Mouse (Mus musculus) megakaryocyte, adult 5-6 weeks (primary cell): ENCODE results near the gene Sesn1. TPM values are rescaled to one million over a fixed set of nuclear protein-coding genes. Genes with fewer than 3 reads are reported as not detected.
"Not testable (repeated sequence)": the region's sequence is repeated elsewhere in the genome, so short reads cannot be mapped to it uniquely, and the experiment has no call there.

Experiments used
- ATAC-seq: 2 replicates; pipeline ENCODE4 v1.8.0; 2016; ENCODE audit warnings: mild to moderate bottlenecking, inconsistent platforms; ENCODE audit not compliant: poor library complexity, severe bottlenecking
- total RNA-seq, 2 experiments: library from RNA; stranded (forward) in 1 of 2; stranded (reverse) in 1 of 2; fragments of 153-499, 151-499 nt in 1 of 2; fragments of 221-1000, 200-1000 nt in 1 of 2; gene quantifications; 2 replicates each; pipeline versions ENCODE4 v1.2.3 to v1.2.4; 2015 to 2017

Sesn1 gene
- total RNA-seq (2015) (19.4 and 21.5 TPM in 2 replicates), total RNA-seq (2017) (15.1 and 15.7 TPM in 2 replicates)

GRCm38 (mm10) chr10:41809771-41810563 lies at the start of gene Sesn1, which contains the start of gene Cep57l1:
Sesn1 (plus strand) TSS chr10:41809935.
Cep57l1 (minus strand) TSS chr10:41809871.
- peak; percentile 78 for ATAC-seq

GRCm38 (mm10) chr10:41760866-41761265 lies 48.9 kb upstream of the Sesn1 start:
- ATAC-seq: no peak

- ATAC-seq: no peak
Observed at GRCm38 (mm10) chr10:41763741-41764385, 45.9 kb upstream of the Sesn1 start.

GRCm38 (mm10) chr10:41765586-41765985 lies 44.1 kb upstream of the Sesn1 start:
- no peak for ATAC-seq

GRCm38 (mm10) chr10:41766280-41766679 lies 43.5 kb upstream of the Sesn1 start:
- ATAC-seq: no peak

GRCm38 (mm10) chr10:41767254-41767653 lies 42.5 kb upstream of the Sesn1 start:
- ATAC-seq: no peak

GRCm38 (mm10) chr10:41792375-41792774 lies 17.4 kb upstream of the Sesn1 start:
- no peak for ATAC-seq

- ATAC-seq: no peak
Observed at GRCm38 (mm10) chr10:41797253-41797652, 12.5 kb upstream of the Sesn1 start.

- ATAC-seq: no peak
Observed at GRCm38 (mm10) chr10:41803467-41803866, 6.3 kb upstream of the Sesn1 start.

GRCm38 (mm10) chr10:41804711-41805110 lies 5.0 kb upstream of the Sesn1 start:
- ATAC-seq: no peak

GRCm38 (mm10) chr10:41805729-41806355 lies 3.9 kb upstream of the Sesn1 start:
- no peak for ATAC-seq

- peak; percentile 85 for ATAC-seq
Observed at GRCm38 (mm10) chr10:41809080-41809770, 510 bp upstream of the Sesn1 start.

GRCm38 (mm10) chr10:41810564-41811455 lies 1.1 kb downstream of the Sesn1 start:
- peak; percentile 6 for ATAC-seq

GRCm38 (mm10) chr10:41812566-41812965 lies 2.8 kb downstream of the Sesn1 start:
- ATAC-seq: no peak

GRCm38 (mm10) chr10:41814305-41814853 lies 4.6 kb downstream of the Sesn1 start:
- ATAC-seq: no peak

GRCm38 (mm10) chr10:41816516-41816915 lies 6.8 kb downstream of the Sesn1 start:
- ATAC-seq: no peak

- ATAC-seq: no peak
Observed at GRCm38 (mm10) chr10:41818036-41818732, 8.4 kb downstream of the Sesn1 start.

- not testable (repeated sequence) for ATAC-seq
Observed at GRCm38 (mm10) chr10:41818733-41819070, 9.0 kb downstream of the Sesn1 start.

GRCm38 (mm10) chr10:41819307-41819706 lies 9.6 kb downstream of the Sesn1 start:
- no peak for ATAC-seq
